Mouse (Mus musculus) common myeloid progenitor, adult 5-6 weeks (primary cell): ENCODE measurements around the gene Etv6. TPM values are rescaled to one million over a fixed set of nuclear protein-coding genes. Genes with fewer than 3 reads are reported as not detected.
A peak's percentile ranks its signal among the peaks of the same experiment; 100 is the strongest.

ENCODE experiments used
- ATAC-seq: replicated peaks from 2 replicates; pipeline ENCODE4 v1.8.0; 2016; ENCODE audit warnings: low read depth, mild to moderate bottlenecking, moderate TSS enrichment, inconsistent platforms; ENCODE audit not compliant: poor library complexity, severe bottlenecking
- total RNA-seq: library from RNA; stranded (forward); fragments of 200-1000, 187-1606 nt; gene quantifications from 2 replicates; pipeline ENCODE4 v1.2.3, GENCODE M21; 2017

Gene Etv6
- total RNA-seq, 1 experiment from 2014 or later = 129 TPM

DNA sequence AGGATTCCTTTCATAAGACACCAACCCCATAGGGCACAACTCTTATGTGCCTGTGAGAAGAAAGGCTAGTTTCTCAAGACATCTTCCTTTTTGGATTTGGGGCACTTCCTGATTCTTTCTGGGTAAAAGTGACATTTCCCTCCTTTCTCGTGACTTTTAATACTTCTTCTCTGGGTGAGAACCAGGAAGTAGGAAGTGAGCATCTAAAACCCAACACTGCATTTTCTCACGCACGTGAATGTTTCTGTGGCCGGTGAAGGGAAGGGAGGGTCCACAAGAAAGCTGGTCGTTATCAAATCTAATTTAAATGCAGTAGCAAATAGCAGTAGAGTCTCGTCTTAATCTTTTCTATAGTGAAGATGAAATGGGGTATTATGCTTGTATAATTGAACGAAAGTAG is 36.9 kb downstream of the Etv6 start:
- ATAC-seq = peak; percentile 36; the same call in 1 of the 2 replicates

DNA sequence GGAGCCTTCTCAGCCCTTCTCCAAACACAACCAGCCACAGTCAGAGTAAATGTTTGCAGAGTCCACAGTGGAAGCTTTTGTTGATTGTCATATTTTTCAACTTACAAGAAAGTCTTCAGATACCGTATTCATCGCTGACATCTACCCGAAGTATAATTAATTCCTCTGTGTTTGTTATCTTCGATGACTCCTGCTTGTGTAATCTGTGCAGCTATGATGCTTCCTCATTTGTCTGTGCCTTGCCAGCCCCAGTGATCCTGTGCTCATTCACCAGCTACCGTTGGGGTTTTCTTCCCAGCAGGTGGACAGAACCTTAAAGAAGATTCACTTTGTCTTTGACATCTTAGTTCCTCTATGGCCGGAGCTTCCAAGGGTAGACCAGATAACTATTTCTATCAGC is 37.4 kb downstream of the Etv6 start:
- peak; percentile 57 for ATAC-seq

DNA sequence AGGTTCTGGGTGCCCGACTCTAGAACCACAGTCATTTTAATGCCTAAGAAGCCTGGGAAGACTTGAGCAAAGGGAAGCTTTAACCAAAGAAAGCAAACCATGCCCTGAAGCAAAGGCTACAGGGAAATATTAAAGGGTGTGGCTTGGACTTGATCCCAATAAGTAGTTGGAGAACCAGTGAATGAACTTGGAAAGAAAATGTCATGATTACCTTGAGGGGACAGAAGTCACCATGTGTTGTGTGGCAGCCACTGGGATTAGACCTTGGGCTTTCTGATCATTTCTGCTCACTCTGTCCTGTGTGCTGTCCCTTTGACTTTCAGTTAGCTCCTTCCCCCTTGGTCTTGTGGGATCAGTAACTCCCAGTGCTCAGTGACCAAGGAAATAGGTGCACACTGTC is 38.9 kb downstream of the Etv6 start:
- ATAC-seq = no peak

DNA sequence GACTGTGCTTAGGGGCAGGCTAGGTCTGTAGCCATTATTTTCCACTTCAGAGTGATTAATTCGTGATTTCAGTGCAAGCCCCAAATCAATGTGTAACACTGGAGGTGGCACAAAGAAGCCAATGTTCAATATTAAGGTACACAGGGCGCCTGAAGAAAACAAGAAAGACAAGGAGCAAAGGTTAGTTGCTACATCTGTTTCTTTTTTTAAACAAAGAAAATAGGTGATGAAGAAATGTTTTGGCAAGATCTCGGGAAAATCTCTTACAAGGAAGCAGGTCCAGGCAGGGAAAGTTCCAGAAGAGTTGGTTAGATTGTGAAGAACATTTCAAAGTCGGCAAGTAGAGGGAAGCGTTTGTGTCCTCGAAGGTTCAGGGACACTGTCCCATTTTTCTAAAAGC is 39.5 kb downstream of the Etv6 start:
- no peak for ATAC-seq

DNA sequence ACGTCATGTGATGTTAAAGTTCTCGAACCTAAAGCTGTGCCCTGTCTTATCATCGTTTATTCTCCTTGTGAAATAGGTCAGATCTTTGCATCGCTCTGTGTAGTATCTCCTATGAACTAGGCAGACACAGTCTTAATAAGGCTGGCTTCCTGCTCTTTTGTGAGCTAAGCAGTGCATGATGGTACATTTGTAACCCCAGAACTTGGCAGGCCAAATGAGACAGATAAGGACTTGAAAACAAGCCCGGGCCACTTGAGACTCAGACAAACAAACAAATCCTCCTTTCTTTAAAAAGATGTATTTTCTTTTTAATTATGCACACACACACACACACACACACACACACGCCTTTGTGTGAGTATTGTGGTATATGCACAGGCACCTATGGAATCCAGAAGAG is 42.5 kb downstream of the Etv6 start:
- ATAC-seq = no peak

DNA sequence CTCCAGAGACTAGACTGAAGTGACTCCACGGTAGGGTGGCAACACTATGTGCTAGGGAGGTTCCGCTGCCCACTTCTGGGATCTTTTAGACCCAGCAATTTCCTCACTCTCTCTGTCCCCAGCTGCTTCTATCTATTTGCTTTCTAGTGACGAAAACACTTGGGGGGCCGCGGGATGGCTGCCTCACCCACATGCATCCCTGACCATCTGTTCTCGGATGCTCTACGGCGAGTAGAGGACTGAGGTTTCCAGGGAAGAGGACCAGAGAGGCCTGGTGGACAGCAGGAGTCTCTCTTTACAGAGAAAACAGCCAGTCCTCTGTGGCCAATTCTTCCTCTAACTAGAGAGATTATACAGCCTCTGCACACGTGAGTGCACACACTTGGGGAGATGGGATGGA is 43.6 kb downstream of the Etv6 start:
- ATAC-seq = no peak

DNA sequence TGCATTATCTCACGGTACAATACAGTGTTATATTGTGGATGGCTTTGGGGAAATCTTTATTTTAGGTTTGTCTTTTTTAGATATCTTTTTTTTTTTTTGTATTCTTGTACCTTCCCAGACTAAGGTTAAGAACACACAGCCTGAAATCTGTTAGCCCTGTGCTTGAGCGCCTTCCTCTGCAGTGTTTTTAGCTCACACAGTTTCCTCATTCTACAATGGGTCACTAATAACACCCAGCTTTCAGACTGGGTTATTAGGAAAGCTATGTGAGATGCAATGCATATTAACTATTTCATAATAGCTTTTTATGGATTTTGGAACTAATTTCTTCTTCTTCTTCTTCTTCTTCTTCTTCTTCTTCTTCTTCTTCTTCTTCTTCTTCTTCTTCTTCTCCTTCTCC is 44.1 kb downstream of the Etv6 start:
- no peak for ATAC-seq

DNA sequence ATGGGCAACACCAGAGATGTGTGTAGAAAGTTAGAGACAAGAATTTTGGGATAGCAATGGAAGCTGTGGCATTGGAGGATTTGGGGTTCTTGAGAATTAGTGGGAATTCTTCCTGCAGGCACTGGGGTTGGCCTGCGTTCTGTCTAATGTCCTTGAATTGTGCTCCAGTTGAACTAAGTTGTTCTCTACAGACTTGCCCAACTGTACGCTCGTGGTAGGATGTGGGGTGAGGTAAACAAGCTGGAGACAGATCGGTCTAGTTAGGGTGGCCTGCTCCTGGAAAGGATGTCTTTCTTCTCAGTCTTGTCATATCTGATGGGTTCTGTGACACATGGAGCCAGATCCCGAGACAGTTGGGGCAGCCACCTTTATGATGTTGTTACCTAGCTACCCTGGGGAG is 45.4 kb downstream of the Etv6 start:
- ATAC-seq = no peak

DNA sequence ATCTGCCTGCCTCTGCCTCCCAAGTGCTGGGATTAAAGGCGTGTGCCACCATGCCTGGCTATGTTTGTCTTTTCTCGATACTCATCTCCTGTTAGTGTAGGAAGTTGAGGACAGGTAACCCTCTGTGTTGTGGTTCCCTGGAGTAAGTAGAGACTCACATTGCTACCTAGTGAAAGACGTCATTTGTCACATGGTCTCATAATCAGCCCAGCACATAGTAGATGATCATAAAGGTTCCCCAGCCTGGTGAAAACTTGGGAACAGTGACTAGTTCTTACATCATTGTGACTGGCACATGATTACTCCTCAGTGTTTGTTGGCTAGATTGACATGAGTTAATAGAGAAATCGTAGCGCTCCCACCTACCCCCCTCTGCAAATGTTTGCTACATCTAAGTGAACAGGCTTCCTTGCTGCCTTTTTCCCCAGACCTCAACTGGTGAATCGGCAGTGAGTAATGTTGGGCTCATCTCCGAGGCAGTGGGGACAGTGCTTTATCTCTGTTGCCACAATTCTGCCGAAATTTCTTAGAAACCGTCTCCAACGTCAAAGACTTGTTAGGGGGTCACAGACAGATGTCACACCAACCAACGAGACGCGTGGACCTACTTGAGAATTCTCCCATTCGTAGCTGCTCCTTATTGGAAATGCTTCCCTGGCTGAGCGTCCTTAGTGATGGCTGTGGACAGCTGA is 46.9 kb downstream of the Etv6 start:
- peak; percentile 10; the same call in 1 of the 2 replicates for ATAC-seq

DNA sequence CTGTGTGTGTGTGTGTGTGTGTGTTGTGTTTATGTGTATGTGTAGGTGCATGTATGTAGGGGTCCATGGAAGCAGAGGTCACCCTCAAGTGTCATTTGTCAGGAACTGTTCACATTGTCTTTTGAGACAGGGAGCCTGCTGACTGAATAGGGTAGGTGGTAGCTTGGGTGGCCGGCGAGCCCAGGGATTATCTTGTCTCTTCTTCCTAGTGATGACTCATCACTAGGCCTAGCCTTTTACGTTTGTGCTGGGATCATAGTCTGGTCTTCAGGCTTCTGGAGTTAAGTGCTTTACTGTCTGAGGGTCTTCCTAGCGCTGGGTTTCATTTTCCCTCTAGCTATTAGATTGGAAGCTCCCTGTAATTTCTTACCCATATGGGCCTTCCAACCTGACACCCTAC is 47.9 kb downstream of the Etv6 start:
- ATAC-seq = no peak

DNA sequence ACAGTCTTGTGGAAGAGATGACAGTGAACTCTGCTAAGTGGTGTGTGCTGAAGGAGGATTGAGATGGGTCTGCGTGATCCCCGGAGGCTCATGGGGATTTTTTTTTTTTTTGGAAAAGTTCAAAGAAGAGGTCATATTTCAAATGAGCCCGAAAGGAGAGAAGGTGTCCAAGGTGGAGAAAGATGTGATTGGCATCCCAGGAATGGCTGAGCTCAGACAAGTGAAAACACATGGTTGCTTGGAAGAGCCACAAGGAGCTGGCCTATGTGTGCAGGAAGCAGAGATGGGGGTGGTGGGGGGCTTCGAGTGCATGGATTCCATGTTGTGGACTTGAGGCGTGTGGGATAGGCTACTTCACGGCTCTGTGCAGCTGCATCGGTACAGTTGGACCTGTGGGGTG is 50.9 kb downstream of the Etv6 start:
- no peak for ATAC-seq

DNA sequence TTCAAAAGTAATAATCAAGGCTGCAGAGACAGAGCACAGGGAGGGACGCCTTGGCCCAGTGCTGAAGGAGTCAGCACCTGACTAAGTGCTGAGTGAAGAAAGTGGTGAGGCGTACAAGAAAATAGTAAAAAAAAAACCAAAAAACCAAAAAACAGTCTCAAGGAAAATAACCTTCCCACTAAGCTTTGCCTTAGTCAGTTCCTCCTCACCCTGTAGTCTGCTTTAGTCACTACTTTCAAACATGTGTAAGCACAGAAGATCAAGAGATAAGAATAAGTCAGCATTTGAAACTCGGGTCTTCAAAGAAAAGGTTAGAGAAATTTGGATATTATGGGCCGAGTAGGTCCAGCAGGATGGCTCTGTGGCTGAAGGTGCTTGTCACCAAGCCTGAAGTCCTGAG is 52.2 kb downstream of the Etv6 start:
- ATAC-seq = no peak

DNA sequence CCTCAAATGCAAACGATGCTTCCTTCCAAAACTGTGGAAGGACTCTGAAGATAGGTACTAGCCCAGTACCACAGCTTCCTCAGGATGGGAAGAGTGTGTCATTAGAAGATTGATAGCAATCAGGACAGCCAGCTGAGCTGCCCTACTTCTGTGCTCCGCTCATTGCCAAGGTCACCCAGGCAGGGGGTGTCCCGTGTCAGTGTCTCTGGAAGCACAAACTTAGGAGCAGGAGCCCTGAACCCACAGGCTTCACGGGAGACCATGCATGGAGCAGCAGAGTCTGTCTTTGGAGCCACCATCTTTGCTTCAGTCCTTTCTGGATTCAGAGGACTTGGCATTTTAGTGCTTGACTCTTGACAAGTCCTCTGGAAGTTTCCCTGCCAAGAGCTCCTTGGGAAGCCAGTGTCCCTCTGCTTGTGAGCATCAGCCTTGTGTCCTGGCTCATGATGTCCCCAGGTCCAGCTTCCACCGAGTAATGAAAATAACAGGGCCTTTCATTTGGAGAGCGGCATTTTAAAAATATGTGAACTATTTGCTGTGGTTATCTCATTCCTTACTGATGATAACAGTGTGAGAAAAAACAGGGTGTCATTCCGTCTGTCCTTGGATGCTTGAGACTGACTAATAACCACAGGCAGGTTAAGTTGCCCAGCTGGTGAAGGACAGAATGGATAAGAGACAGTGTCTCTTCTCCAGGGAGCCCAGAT is 54.3 kb downstream of the Etv6 start:
- ATAC-seq = no peak

DNA sequence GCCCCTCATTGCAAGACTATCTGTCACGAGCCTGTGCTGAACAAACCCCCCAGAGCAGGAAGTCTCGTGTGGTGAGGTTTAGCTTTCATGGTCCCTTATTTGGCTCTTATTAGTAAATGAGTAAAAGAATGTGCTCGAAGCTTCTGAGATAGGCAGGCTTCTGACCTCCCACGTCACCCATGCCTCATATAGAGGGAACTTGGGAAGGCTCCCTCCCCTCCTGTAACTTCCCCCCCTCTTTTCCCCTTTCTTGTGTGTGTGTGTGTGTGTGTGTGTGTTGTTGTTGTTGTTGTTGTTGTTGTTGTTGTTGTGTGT is 54.8 kb downstream of the Etv6 start:
- peak; percentile 30 for ATAC-seq

DNA sequence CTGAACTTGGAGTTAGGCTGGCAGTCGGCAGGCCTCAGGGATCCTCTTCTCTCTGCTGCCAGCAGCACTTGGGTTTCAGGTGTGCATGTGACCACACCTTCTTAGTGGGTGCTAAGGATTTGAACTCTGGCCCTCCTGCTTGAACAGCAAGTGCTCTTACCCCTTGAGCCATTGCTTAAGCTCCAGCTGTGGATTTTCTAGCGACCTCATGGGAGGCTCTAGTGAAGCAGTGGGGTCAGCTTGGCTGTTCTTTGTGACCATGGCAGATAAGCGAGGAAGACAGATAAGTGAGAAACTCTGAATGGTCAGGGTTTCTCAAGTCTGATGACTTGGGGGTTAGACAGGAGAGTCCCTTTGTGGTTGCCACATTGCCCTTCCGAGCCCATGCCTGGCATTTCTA is 55.4 kb downstream of the Etv6 start:
- no peak for ATAC-seq

DNA sequence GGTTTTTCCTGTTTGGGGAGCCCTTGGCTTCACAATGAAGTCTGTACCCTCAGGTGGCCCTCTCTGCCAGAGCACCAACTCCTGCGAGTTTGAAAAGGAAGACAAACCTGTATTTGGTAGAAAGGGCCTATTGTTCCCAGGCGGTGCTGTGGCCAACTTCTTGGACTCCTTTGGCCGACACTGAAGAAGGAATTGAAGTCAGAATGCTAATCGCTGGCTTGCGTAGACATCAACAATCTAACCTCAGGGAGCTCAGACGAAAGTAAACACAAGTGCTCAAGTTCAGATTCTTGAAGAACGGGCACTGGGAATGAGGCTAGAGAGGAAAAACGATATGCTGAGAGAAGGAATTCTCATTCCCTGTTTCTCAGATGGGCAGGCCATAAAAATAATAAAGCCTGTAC is 55.9 kb downstream of the Etv6 start:
- no peak for ATAC-seq

DNA sequence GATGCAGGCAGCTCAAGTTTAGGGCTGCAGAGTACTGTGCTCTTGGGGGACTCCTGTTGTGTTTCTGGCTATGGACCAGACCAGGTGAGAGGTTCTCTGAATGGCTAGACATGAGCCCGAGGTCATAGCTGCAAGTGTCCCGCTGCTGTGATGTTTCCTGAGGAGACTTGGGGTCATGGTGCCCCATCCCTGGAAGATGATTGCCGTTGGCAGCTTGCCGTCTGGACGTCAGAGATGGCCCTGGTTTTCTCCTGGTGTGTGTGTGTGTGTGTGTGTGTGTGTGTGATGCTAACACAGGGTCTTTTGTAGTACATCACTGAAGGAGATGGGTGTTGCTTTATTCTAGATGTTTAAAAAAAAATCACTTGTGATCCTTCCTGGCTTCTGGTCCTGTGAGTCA is 58.6 kb downstream of the Etv6 start:
- ATAC-seq = no peak

DNA sequence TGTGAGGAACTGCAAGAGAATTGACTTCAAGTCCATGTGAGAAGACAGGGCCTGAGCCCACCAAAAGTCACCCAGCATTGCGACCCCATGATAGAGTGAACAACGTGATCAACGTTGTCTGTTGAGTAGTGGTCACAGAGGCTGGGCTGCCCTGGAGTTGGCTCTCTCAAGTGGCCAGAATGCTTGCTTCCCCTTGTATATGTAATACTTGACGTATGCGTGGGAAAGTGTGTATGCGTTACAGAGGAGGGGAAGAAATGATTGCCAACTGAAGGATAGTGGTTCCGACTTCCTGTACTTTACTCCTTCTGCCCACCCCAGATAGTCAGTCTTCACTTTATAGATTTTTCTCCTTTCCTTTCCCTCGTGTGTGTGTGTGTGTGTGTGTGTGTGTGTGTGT is 59.1 kb downstream of the Etv6 start:
- ATAC-seq = peak; percentile 30

DNA sequence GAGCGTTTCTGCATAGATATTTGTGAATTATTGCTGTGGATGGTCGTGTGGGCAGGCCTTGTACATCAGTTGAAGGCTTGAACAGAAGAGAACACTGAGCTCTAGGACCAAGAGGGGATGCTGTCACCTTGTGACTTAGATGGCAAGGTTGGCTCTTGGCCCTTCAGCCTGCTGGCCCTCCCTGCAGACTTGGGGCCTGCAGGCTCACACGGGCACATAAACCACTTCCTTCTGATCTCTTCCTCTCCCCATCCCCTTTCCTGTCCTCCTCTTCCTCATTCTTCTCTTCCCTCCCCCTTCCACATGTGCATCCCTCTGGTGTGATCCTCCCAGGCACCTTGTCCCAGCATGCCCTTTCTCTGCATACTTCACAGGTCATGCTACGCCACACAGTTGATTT is 60.1 kb downstream of the Etv6 start:
- peak; percentile 43 for ATAC-seq

DNA sequence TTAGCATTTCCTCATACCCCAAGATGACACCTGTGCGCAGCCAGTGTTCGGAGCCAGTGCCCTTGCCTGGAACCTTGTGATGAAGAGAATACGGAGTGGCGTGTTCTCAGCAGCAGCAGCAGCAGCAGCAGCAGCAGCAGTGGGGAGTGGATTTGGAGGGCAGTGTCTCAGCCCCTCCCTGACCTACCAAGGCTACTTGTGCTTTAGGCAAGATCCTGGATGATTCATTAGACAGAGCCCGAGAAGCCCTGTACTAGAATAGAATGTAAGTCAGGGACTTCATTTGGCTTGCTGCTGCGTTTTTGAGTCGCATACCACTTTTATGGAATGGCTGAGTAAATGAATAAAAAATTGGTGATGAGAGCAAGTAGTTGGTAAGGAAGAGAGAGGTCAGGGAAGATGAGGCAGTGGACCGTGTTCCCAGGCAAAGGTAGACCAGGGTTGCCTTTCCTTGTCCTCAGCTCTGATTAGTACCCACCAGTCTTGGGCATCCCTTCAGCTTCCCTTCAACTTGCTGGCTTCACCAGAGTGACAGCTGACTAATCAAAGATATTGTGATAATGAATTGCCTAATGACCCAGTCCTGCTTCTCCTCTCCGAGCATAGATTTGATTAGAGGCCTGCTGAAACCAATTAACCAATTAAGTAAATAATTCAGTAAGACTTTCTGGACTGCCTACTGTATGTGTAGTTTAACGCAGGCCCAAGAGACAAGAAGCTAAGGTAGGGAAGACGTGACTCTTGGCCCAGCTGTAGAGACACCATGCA is 64.7 kb downstream of the Etv6 start:
- no peak for ATAC-seq

DNA sequence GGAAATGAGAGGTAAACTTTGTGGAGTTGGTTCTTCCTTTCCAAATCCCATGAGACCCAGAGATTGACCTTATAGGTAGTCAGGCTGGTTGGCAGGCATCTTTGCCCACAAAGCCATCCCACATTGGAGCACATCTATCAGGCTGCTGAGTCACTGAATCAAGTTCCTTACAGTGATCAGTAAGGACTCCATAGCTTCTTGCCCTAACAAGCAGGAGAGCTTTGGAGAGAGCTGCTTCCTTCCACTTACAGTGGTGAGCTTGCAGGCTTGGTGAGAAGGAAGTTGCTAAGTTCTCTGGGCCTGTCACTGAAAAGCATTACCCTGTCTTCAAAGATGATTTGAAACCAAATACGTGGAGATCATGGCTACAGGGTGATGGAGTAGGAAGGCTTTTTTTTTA is 66.9 kb downstream of the Etv6 start:
- peak; percentile 45 for ATAC-seq
